Mouse (Mus musculus) lung, adult 2 months (tissue): ENCODE measurements around the gene Igsf3. TPM values are rescaled to one million over a fixed set of nuclear protein-coding genes. Genes with fewer than 3 reads are reported as not detected.

Source experiments
- DNase-seq: peaks from one replicate; pipeline ENCODE4 v3.0.0; 2022
- H3K4me1 ChIP-seq: fragments of 200-500 bp; 2 replicates; pipeline ENCODE4 v1.6.1; 2011; ENCODE audit warnings: low read length; ENCODE audit not compliant: control insufficient read depth, insufficient read depth
- H3K4me3 ChIP-seq: fragments of 200-500 bp; replicated peaks from 2 replicates; pipeline ENCODE3; 2011; ENCODE audit warnings: low read depth, mild to moderate bottlenecking, control low read depth, low read length; ENCODE audit errors: extremely low read depth
- CTCF ChIP-seq: fragments of 200-500 bp; IDR thresholded peaks from 2 replicates; pipeline ENCODE4 v1.5.1; 2011; ENCODE audit warnings: mild to moderate bottlenecking, low read length, control low read depth; ENCODE audit not compliant: insufficient read depth
- POLR2A ChIP-seq: fragments of 200-500 bp; IDR thresholded peaks from 2 replicates; pipeline ENCODE4 v1.6.1; 2011; ENCODE audit warnings: low read depth, mild to moderate bottlenecking, control low read depth, low read length, borderline replicate concordance; ENCODE audit errors: extremely low read depth
- WGBS: fragments of 180-500 bp; shearing (Covaris S2); methylation state at CpG from one replicate; pipeline ENCODE4 v1.1.7; 2018; 5-methylcytosine and 5-hydroxymethylcytosine counted together
- polyA plus RNA-seq: library from polyadenylated mRNA; depleted of rRNA; stranded (reverse); fragments of >200 nt; gene quantifications from 2 replicates; pipeline ENCODE4 v1.2.3, GENCODE M21; 2012

Gene Igsf3
- polyA plus RNA-seq, 1 experiment: 7.3 TPM

DNA sequence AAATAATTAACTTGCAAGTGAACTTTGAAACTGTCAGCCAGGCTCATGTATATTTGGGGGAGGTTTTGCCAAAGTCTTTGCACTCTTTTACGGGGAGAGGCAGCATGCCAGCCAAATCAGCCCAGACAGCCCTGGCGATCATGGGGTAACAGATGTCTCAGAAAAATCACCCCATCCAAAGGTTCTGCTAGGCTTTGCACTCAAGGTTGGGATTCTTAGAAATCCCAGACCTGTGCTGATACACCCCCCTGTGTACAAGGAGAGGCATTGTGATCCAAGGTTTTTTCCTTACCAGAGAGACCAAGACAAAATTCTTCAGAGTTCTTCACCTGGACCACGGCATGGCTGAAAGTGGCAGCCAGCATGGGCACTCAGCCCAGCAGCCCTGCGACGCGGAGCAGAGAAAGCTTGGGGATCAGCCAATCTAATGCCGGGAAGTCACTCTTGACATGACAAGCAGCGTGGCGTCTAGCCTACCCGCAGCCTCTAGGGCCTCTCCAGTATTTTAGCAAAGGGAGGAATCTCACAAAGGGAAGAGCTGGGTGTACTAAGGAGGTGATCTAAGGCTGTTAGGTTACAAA, 7.5 kb upstream of the Igsf3 start:
- TF ChIP-seq CTCF (no peak), POLR2A (no peak)
- Histone ChIP-seq H3K4me3 (no peak overlapping the region), H3K4me1 (no peaks in the 10 kb centered on the region)
- 32% methylated on average over 10 of the region's 10 CpGs for WGBS
- DNase-seq: no peak

GRCm38 (mm10) chr3:101372345-101372980, 4.4 kb upstream of the Igsf3 start:
- TF ChIP-seq CTCF: peak; percentile 75
- TF ChIP-seq POLR2A: no peak
- Histone ChIP-seq H3K4me3 (no peak overlapping the region), H3K4me1 (no peaks in the 10 kb centered on the region)
- 41% methylated on average over 13 of the region's 13 CpGs for WGBS
- peak; percentile 72 for DNase-seq

DNA sequence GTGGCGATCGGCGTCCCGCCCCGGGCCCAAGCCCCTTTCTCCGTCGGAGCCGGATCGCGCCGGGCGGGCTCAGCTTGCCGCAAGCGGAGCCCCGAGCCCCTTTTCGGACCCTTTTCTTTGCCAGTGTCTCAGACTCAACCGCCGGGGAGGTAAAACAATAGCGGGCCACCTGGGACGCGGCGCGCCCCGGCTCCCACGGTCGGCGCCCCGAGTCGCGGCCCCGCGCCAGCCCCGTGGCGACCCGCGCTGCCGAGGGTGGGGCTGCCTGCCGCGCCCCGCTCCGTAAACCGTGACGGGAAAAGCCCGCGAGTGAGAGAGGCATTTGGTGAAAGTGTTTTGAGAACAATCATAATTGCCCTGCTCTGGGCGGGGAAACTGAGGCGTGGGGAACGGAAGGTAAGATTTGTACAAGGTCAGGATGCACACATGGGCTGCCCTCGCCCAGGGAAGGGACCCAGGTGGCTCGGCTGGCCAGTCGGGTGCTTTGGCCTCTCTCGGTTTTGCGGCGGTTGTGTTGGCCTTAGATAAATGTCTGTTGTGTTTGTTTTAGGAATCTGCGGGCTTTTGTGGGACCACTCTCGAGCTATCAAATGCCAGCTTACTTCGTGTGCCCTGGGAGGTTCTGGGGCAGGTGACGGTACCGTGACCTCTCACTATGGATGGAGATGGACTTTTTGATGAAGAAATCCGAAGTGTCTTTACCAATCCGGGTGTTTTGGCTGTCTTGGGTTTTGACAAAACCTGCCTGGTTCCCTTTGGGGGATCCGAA, 557 bp downstream of the Igsf3 start:
- Histone ChIP-seq H3K4me3 (peak overlapping the region; percentile 46), H3K4me1 (peaks cover 5% of the 10 kb centered on the region)
- TF ChIP-seq CTCF (no peak), POLR2A (no peak)
- peak; percentile 29 for DNase-seq
- 1% methylated on average over 62 of the region's 62 CpGs for WGBS

DNA sequence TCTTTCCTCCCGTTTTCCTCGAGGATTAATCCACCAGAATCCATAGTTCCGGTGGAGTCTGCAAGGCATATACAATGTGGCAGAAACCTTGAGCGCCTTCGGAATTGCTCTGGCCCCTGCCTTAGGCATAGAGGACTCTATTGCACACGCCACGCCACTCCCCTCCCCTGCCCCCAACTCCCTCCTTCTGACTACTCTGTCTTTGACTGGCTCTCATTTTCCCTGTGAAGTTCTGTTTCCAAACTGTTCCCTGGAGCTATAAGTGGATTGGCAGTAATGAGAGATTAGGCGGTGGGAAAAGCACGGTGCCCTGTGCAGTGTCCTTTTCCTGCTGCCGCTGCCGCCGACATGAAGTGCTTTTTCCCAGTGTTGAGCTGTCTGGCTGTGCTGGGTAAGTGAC, 1.2 kb downstream of the Igsf3 start:
- TF ChIP-seq CTCF (no peak), POLR2A (no peak)
- WGBS: 7% methylated on average over 12 of the region's 12 CpGs
- Histone ChIP-seq H3K4me1 (peaks cover 5% of the 10 kb centered on the region), H3K4me3 (peak overlapping the region; percentile 46)
- DNase-seq: peak; percentile 29

DNA sequence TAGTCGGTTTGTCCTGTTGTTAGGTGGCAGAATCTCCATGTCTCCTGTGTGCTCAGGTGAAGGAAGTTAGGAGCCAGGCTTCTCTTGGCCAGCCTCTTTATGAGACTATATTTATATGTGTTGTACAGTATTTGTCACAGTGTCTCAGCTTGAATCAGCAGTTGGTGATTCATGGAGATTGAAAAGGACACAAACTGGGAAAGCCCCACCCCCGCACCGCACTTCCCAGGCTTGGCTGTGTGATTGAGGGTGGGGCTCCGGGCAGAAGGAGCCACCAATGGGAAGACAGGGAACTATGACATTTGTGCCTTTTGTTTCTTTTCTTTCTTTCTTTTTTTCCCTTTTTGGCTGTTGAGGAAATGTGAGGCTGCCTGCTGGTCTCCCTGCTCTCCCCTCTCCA, 2.9 kb downstream of the Igsf3 start:
- TF ChIP-seq CTCF (no peak), POLR2A (no peak)
- Histone ChIP-seq H3K4me1 (peaks cover 5% of the 10 kb centered on the region), H3K4me3 (no peak overlapping the region)
- 38% methylated on average over 4 of the region's 4 CpGs for WGBS
- DNase-seq: no peak

- Histone ChIP-seq H3K4me1 (peaks cover 5% of the 10 kb centered on the region), H3K4me3 (no peak overlapping the region)
- WGBS: 81% methylated on average over 5 of the region's 5 CpGs
Observed at GRCm38 (mm10) chr3:101381691-101382090, 4.8 kb downstream of the Igsf3 start.

DNA sequence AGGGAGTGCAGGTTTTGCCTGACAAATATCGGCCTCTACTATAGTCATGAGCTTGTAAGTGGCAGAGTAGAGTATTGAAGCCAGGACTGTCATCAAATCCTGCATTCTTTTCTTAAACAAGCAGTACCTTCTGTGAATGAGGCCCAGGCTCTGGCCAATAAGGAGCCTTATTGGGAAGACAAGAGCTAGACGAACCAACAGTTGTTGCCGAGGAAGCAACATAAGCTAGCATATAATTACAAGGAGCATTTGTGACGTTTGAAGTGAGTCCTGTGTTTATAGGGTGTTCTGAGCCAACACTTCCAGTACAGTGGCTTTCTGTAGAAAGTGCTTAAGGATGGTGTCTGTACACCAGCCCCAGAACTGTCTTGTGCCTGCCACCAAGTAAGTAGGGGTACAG, 5.9 kb downstream of the Igsf3 start:
- DNase-seq: no peak

More at GRCm38 (mm10) chr3:101381691-101382090, 4.8 kb downstream of the Igsf3 start:
- DNase-seq: no peak
- no peak for TF ChIP-seq POLR2A
- TF ChIP-seq CTCF: no peak

GRCm38 (mm10) chr3:101386430-101387016, 9.6 kb downstream of the Igsf3 start:
- 47% methylated on average over 8 of the region's 8 CpGs for WGBS
- Histone ChIP-seq H3K4me3 (no peak overlapping the region), H3K4me1 (no peaks in the 10 kb centered on the region; the same call in 1 of the 2 replicates)
- peak; percentile 30 for DNase-seq
- TF ChIP-seq POLR2A: no peak
- no peak for TF ChIP-seq CTCF

More for the DNA sequence above, 5.9 kb downstream of the Igsf3 start:
- TF ChIP-seq POLR2A (no peak), CTCF (no peak)
- H3K4me3 ChIP-seq: no peak overlapping the region
- WGBS: 70% methylated on average over 4 of the region's 4 CpGs
- peaks cover 5% of the 10 kb centered on the region for H3K4me1 ChIP-seq

DNA sequence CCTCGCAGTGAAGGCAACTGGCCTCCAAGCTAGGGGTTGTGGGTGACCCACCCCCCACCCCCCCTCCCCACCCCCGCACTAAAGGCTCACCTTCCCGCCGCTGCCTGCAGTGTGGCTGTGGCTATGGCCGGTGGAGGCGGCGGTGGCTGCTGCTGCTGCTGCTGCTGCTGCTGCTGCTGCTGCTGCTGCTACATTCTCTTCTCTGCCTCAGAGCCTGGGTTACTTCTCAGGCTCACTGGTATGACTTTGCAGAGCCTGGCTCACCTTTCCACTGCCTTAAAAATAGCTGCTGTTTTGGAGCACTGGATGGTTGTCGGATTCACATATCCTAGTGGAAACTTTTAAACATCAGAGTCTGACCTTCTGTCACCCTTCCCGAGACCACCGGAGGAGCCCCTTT, 11.0 kb downstream of the Igsf3 start:
- no peak for TF ChIP-seq CTCF
- no peak for TF ChIP-seq POLR2A
- Histone ChIP-seq H3K4me3 (no peak overlapping the region), H3K4me1 (no peaks in the 10 kb centered on the region; the same call in 1 of the 2 replicates)
- 37% methylated on average over 10 of the region's 10 CpGs for WGBS
- no peak for DNase-seq

DNA sequence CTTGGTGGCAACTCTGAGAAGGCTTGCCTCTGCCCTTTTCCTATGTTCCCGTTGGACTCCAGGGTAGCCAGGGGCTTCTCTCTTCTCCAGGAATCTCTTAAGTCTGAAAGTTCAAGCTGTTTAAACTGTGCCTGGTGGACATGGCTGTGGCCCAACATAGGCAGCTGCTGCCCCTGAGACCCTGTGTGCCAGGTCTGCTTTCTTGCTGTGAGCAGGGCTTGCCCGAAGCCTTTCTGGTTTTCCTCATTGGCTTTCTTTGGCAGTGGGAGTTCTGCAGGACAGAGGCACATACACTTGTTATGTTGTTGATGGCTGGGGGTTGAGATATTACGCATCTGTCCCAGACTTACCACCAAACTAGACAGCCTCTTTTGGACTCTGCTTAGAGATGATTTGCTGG, 12.7 kb downstream of the Igsf3 start:
- Histone ChIP-seq H3K4me1 (no peaks in the 10 kb centered on the region), H3K4me3 (no peak overlapping the region)
- DNase-seq: no peak
- 88% methylated on average over 3 of the region's 3 CpGs for WGBS
- TF ChIP-seq POLR2A: no peak
- TF ChIP-seq CTCF: no peak
